Mouse (Mus musculus): ENCODE data around the gene Zfp967.
"Not testable (repeated sequence)": the region's sequence is repeated elsewhere in the genome, so short reads cannot be mapped to it uniquely, and the experiment has no call there.

Gene Zfp967

DNA sequence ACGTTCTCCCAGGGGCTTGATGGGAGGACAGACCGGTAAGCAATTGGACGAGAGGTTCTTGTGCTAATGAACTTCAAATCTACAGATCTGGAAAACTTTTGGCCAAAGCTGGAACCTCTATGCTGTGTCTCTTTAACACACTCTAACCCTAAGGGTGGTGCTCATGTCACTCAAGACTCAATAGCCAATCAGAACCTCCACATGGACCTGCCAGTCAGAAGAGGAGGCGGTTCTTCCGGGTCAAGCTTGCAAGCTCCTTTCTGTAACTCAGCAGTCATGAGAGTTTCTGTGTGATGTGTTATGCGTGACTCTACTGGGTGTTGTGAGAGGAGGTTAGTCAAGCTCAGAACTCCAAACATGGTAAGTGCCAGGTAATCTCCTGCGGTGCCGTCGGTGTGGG is at the start of gene Zfp967:
Zfp967 (plus strand) TSS at position 301 of the 400 bp plus-strand sequence.
- not testable (repeated sequence) for DNase-seq (ENCODE audit: low spot score in 2 of 2)

DNA sequence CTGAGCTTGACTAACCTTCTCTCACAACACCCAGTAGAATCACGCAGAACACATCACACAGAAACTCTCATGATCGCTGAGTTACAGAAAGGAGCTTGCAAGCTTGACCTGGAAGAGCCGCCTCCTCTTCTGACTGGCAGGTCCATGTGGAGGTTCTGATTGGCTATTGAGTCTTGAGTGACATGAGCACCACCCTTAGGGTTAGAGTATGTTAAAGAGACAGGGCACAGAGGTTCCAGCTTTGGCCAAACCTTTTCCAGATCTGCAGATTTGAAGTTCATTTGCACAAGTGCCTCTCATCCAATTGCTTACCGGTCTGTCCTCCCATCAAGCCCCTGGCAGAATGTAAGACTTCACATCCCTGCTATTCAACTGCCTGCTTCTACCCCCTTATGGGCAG is 34.2 kb upstream of the Zfp967 start, which contains the start of gene Gm14434:
Gm14434 (minus strand) TSS at position 101 of the 400 bp plus-strand sequence.
- not testable (repeated sequence) for DNase-seq (ENCODE audit: low spot score in 2 of 2)
